Mouse (Mus musculus): Measurements from ENCODE around the gene Krtap31-1. TPM values are rescaled to one million over a fixed set of nuclear protein-coding genes. Genes with fewer than 3 reads are reported as not detected.
"Not testable (repeated sequence)": the region's sequence is repeated elsewhere in the genome, so short reads cannot be mapped to it uniquely, and the experiment has no call there.

Krtap31-1 gene
- not detected in 2 replicates for polyA plus RNA-seq (2012; rRNA removed)

DNA sequence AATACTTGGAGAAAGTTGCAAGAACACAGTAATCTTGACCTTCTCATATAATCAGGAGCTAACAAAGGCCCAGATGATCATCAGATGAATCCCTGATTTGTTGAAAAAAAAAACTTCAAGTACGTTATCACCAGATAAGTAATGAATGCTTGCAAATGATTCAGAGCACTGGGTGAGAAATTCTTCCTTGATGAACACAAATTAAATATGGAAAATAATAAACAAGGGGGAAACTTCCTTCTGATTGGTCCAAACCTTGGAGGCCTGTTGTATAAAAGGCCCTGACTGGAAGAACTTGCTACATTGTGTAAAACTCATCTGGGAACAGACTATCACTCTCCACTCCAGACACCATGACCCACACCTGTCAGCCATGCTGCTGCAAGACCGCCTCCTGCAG, at the start of gene Krtap31-1:
Gene Krtap31-1, plus strand, starts transcription at position 301 of the 400 bp plus-strand sequence.
- H3K4me1 ChIP-seq (ENCODE audit: control insufficient read depth, insufficient read depth, low read length): no peaks in the 10 kb centered on the region
- H3K4me3 ChIP-seq (ENCODE audit: control insufficient read depth, low read depth, low read length): no peak within 1 kb of the TSS
- TF ChIP-seq CTCF (IDR thresholded peaks at IDR 0.05; ENCODE audit: control insufficient read depth, insufficient read depth, insufficient replicate concordance, low read depth, low read length) (no peak), POLR2A (IDR thresholded peaks at IDR 0.05; ENCODE audit: control insufficient read depth, low read depth, low read length) (no peak)
- H3K36me3 ChIP-seq (ENCODE audit: control insufficient read depth, insufficient read depth, low read length): no peaks in the 10 kb centered on the region
- no peak within 1 kb of the TSS for H3K27ac ChIP-seq (ENCODE audit: control insufficient read depth, insufficient read depth, low read depth, low read length)
- H3K27me3 ChIP-seq (ENCODE audit: control insufficient read depth, insufficient read depth, low read length): no peaks in the 10 kb centered on the region

DNA sequence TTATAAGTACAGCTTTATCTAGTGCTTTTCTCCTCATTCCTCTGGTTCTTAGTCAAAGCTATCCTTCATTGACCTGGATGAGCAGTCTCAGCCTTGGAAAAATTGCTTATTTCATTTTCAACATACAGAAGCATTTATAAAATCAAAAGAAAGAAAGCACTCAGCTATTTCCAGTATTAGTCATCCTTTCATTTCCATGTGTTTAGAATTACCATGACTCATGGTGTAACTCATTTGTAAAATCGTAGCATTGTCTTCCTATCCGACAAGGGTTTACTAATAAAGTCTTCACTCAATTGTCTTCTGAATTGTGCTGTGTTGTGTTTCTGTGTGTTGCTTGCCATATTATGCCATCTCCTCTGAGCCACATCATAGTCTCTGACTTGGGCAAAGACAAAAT, 49.0 kb upstream of the Krtap31-1 start:
- TF ChIP-seq POLR2A (IDR thresholded peaks at IDR 0.05; ENCODE audit: control insufficient read depth, low read depth, low read length): no peak
- no peak for TF ChIP-seq CTCF (IDR thresholded peaks at IDR 0.05; ENCODE audit: control insufficient read depth, insufficient read depth, insufficient replicate concordance, low read depth, low read length)
- no peaks in the 10 kb centered on the region for H3K27me3 ChIP-seq (ENCODE audit: control insufficient read depth, insufficient read depth, low read length)
- no peak overlapping the region for H3K27ac ChIP-seq (ENCODE audit: control insufficient read depth, insufficient read depth, low read depth, low read length)

DNA sequence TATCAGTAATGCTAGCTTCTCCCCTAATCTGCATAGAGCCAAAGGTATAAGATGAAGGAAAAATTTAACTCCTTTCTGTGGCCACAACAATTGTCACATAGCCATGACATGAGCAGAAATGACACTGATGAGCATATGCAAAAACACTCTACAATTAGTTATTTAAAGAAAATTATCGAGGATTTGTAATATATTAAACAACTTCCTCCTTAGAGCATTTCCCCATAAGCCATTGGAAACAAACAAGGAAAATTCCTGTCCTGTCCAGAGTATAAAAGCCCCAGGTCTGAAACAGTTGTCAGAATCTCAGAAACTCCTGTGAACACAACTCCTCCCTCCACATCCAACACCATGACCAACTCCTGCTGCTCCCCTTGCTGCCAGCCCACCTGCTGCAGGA, 43.5 kb upstream of the Krtap31-1 start, which contains the start of gene Gm11559:
Gene Gm11559, plus strand, starts transcription at position 301 of the 400 bp plus-strand sequence.
- H3K36me3 ChIP-seq (ENCODE audit: control insufficient read depth, insufficient read depth, low read length); H3K27ac ChIP-seq (ENCODE audit: control insufficient read depth, insufficient read depth, low read depth, low read length); H3K27me3 ChIP-seq (ENCODE audit: control insufficient read depth, insufficient read depth, low read length); H3K4me3 ChIP-seq (ENCODE audit: control insufficient read depth, low read depth, low read length); H3K4me1 ChIP-seq (ENCODE audit: control insufficient read depth, insufficient read depth, low read length): not testable (repeated sequence)

More for the DNA sequence above, 49.0 kb upstream of the Krtap31-1 start:
- no peak overlapping the region for H3K4me3 ChIP-seq (ENCODE audit: control insufficient read depth, low read depth, low read length)
- H3K4me1 ChIP-seq (ENCODE audit: control insufficient read depth, insufficient read depth, low read length): no peaks in the 10 kb centered on the region
- H3K36me3 ChIP-seq (ENCODE audit: control insufficient read depth, insufficient read depth, low read length): no peaks in the 10 kb centered on the region

DNA sequence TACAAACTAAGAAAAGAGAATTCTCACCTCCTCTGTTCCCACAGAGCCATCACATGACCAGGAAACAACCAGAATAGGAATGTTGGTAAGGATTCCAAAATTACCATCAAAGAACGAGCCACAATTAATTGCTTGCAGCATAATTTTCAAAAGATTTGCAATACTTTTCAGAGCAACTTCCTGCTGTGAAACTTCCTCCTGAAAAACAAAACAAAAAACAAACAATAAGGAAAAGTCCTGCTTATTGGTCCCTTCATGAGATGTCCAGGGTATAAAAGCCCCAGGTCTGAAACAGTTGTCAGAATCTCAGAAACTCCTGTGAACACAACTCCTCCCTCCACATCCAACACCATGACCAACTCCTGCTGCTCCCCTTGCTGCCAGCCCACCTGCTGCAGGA, 34.6 kb upstream of the Krtap31-1 start, which contains the start of gene Krtap9-1:
Gene Krtap9-1, plus strand, starts transcription at position 301 of the 400 bp plus-strand sequence.
- H3K36me3 ChIP-seq (ENCODE audit: control insufficient read depth, insufficient read depth, low read length); H3K4me3 ChIP-seq (ENCODE audit: control insufficient read depth, low read depth, low read length); H3K27ac ChIP-seq (ENCODE audit: control insufficient read depth, insufficient read depth, low read depth, low read length); H3K4me1 ChIP-seq (ENCODE audit: control insufficient read depth, insufficient read depth, low read length); H3K27me3 ChIP-seq (ENCODE audit: control insufficient read depth, insufficient read depth, low read length): not testable (repeated sequence)

DNA sequence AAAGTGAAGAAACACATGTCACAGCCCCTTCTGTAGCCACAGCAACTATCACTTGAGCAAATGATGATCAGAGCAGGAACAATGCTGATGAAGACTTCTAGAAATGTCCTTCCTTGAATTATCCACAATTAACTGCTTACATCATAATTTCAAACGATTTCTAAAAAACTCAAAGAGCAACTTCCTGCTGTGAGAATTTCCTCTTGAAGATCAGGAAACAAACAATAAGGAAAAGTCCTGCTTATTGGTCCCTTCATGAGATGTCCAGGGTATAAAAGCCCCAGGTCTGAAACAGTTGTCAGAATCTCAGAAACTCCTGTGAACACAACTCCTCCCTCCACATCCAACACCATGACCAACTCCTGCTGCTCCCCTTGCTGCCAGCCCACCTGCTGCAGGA, 28.8 kb upstream of the Krtap31-1 start, which contains the start of gene Gm11567:
Gene Gm11567, plus strand, starts transcription at position 301 of the 400 bp plus-strand sequence.
- H3K27ac ChIP-seq (ENCODE audit: control insufficient read depth, insufficient read depth, low read depth, low read length); H3K27me3 ChIP-seq (ENCODE audit: control insufficient read depth, insufficient read depth, low read length); H3K36me3 ChIP-seq (ENCODE audit: control insufficient read depth, insufficient read depth, low read length); H3K4me3 ChIP-seq (ENCODE audit: control insufficient read depth, low read depth, low read length); H3K4me1 ChIP-seq (ENCODE audit: control insufficient read depth, insufficient read depth, low read length): not testable (repeated sequence)

DNA sequence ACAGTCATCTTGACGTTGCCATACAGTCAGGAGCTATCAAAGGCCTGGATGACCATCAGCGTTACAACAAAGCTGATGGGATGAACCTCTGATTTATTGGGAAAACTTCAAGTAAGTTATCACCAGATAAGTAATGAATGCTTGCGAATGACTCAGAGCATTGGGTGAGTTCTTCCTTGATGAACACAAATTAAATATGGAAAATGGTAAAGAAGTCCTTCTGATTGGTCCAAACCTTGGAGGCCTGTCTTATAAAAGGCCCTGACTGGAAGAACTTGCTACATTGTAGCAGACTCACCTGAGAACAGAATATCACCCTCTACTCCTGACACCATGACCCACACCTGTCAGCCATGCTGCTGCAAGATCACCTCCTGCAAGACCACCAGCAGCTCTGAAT, 6.7 kb downstream of the Krtap31-1 start, which contains the start of gene Gm11565:
Gene Gm11565, plus strand, starts transcription at position 301 of the 400 bp plus-strand sequence.
- Histone ChIP-seq H3K36me3 (ENCODE audit: control insufficient read depth, insufficient read depth, low read length) (no peaks in the 10 kb centered on the region), H3K4me1 (ENCODE audit: control insufficient read depth, insufficient read depth, low read length) (peaks cover 2% of the 10 kb centered on the region; the same call in 1 of the 2 replicates), H3K27me3 (ENCODE audit: control insufficient read depth, insufficient read depth, low read length) (no peaks in the 10 kb centered on the region), H3K4me3 (ENCODE audit: control insufficient read depth, low read depth, low read length) (peak within 1 kb of the TSS; percentile 30), H3K27ac (ENCODE audit: control insufficient read depth, insufficient read depth, low read depth, low read length) (no peak within 1 kb of the TSS)
- TF ChIP-seq CTCF (IDR thresholded peaks at IDR 0.05; ENCODE audit: control insufficient read depth, insufficient read depth, insufficient replicate concordance, low read depth, low read length) (no peak), POLR2A (IDR thresholded peaks at IDR 0.05; ENCODE audit: control insufficient read depth, low read depth, low read length) (no peak)

DNA sequence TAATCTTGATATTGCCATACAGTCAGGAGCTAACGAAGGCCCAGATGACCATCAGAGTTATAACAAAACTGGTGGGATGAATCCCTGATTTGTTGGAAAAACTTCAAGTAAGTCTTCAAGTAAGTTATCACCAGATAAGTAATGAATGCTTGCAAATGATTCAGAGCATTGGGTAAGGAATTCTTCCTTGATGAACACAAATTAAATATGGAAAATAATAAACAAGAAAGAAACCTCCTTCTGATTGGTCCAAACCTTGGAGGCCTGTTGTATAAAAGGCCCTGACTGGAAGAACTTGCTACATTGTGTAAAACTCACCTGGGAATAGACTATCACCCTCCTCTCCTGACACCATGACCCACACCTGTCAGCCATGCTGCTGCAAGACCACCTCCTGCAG, 28.3 kb downstream of the Krtap31-1 start, which contains the start of gene Krtap31-2:
Gene Krtap31-2, plus strand, starts transcription at position 301 of the 400 bp plus-strand sequence.
- Histone ChIP-seq H3K36me3 (ENCODE audit: control insufficient read depth, insufficient read depth, low read length) (no peaks in the 10 kb centered on the region), H3K27ac (ENCODE audit: control insufficient read depth, insufficient read depth, low read depth, low read length) (no peak within 1 kb of the TSS), H3K27me3 (ENCODE audit: control insufficient read depth, insufficient read depth, low read length) (no peaks in the 10 kb centered on the region), H3K4me1 (ENCODE audit: control insufficient read depth, insufficient read depth, low read length) (peaks cover 2% of the 10 kb centered on the region; the same call in 1 of the 2 replicates), H3K4me3 (ENCODE audit: control insufficient read depth, low read depth, low read length) (no peak within 1 kb of the TSS)
- TF ChIP-seq POLR2A (IDR thresholded peaks at IDR 0.05; ENCODE audit: control insufficient read depth, low read depth, low read length): no peak
- no peak for TF ChIP-seq CTCF (IDR thresholded peaks at IDR 0.05; ENCODE audit: control insufficient read depth, insufficient read depth, insufficient replicate concordance, low read depth, low read length)

DNA sequence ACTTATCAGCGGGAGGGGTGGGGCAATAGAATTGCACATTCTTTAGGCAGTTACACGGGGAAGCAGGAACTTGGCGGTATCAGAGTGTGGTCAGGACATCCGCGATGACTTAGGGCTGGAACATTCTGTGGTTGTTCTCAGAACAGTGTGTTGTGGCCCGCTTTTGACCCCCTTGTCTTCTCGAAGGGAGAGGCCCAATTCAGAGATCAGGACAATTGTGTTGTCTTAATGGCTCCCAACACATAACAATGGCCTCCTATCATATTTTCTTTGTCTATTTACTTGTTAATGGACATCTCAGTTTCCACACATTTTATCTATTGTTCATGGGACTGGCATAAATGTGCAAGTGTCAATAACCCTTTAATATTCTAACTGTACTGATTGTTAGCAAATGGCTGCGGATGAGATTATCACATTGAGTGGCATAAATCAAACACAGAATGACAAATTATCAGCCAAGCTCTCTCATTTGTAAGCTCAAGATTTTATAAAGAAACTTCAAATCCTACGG, 30.1 kb downstream of the Krtap31-1 start:
- Histone ChIP-seq H3K36me3 (ENCODE audit: control insufficient read depth, insufficient read depth, low read length) (no peaks in the 10 kb centered on the region), H3K27ac (ENCODE audit: control insufficient read depth, insufficient read depth, low read depth, low read length) (no peak overlapping the region), H3K4me1 (ENCODE audit: control insufficient read depth, insufficient read depth, low read length) (no peaks in the 10 kb centered on the region), H3K27me3 (ENCODE audit: control insufficient read depth, insufficient read depth, low read length) (no peaks in the 10 kb centered on the region), H3K4me3 (ENCODE audit: control insufficient read depth, low read depth, low read length) (no peak overlapping the region)
- TF ChIP-seq CTCF (IDR thresholded peaks at IDR 0.05; ENCODE audit: control insufficient read depth, insufficient read depth, insufficient replicate concordance, low read depth, low read length): no peak
- TF ChIP-seq POLR2A (IDR thresholded peaks at IDR 0.05; ENCODE audit: control insufficient read depth, low read depth, low read length): no peak
